Mouse (Mus musculus): ENCODE results near the gene Gpr50. TPM values are rescaled to one million over a fixed set of nuclear protein-coding genes. Genes with fewer than 3 reads are reported as not detected.

Gpr50 gene
- polyA plus RNA-seq, 1 experiment from 2014 or later, result 0.74 TPM

- Histone ChIP-seq H3K9me3 (replicated peaks; ENCODE audit: control insufficient read depth, low read length) (no peaks in the 10 kb centered on the region), H3K36me3 (ENCODE audit: control insufficient read depth, insufficient read depth, low read length) (no peaks in the 10 kb centered on the region), H3K9ac (ENCODE audit: low read depth, low read length) (no peak overlapping the region), H3K4me2 (no peak overlapping the region), H3K27me3 (ENCODE audit: control insufficient read depth, insufficient read depth, low read length) (peaks cover 6% of the 10 kb centered on the region), H3K27ac (ENCODE audit: low read depth, low read length) (no peak overlapping the region), H3K4me1 (ENCODE audit: control insufficient read depth, insufficient read depth, low read length) (no peaks in the 10 kb centered on the region), H3K4me3 (ENCODE audit: low read depth, low read length) (no peak overlapping the region)
- WGBS (ENCODE audit: insufficient replicate concordance), result 49% methylated on average over 8 of the region's 8 CpGs
- no peak for ATAC-seq (replicated peaks; ENCODE audit: insufficient number of reproducible peaks, low FRiP score, low TSS enrichment)
Observed at GRCm38 (mm10) chrX:71649993-71650392, 13.5 kb upstream of the Gpr50 start.

- Histone ChIP-seq H3K4me2 (no peak overlapping the region), H3K36me3 (ENCODE audit: control insufficient read depth, insufficient read depth, low read length) (no peaks in the 10 kb centered on the region), H3K27ac (ENCODE audit: low read depth, low read length) (no peak overlapping the region), H3K9ac (ENCODE audit: low read depth, low read length) (no peak overlapping the region), H3K4me1 (ENCODE audit: control insufficient read depth, insufficient read depth, low read length) (no peaks in the 10 kb centered on the region), H3K27me3 (ENCODE audit: control insufficient read depth, insufficient read depth, low read length) (peaks cover 57% of the 10 kb centered on the region), H3K9me3 (replicated peaks; ENCODE audit: control insufficient read depth, low read length) (no peaks in the 10 kb centered on the region; the same call in 1 of the 2 replicates), H3K4me3 (ENCODE audit: low read depth, low read length) (no peak overlapping the region)
- no peak for ATAC-seq (replicated peaks; ENCODE audit: insufficient number of reproducible peaks, low FRiP score, low TSS enrichment)
- 23% methylated on average over 14 of the region's 14 CpGs for WGBS (ENCODE audit: insufficient replicate concordance)
Observed at GRCm38 (mm10) chrX:71661794-71662193, 1.7 kb upstream of the Gpr50 start.

GRCm38 (mm10) chrX:71663871-71664687 is 612 bp downstream of the Gpr50 start:
- Histone ChIP-seq H3K4me3 (ENCODE audit: low read depth, low read length) (peak overlapping the region; percentile 47), H3K9me3 (replicated peaks; ENCODE audit: control insufficient read depth, low read length) (no peaks in the 10 kb centered on the region; the same call in 1 of the 2 replicates), H3K4me1 (ENCODE audit: control insufficient read depth, insufficient read depth, low read length) (no peaks in the 10 kb centered on the region), H3K9ac (ENCODE audit: low read depth, low read length) (no peak overlapping the region), H3K36me3 (ENCODE audit: control insufficient read depth, insufficient read depth, low read length) (no peaks in the 10 kb centered on the region), H3K27me3 (ENCODE audit: control insufficient read depth, insufficient read depth, low read length) (peaks cover 61% of the 10 kb centered on the region), H3K27ac (ENCODE audit: low read depth, low read length) (no peak overlapping the region), H3K4me2 (peak overlapping the region; percentile 68)
- 12% methylated on average over 76 of the region's 76 CpGs for WGBS (ENCODE audit: insufficient replicate concordance)
- no peak for ATAC-seq (replicated peaks; ENCODE audit: insufficient number of reproducible peaks, low FRiP score, low TSS enrichment)

GRCm38 (mm10) chrX:71664688-71665026 is 1.2 kb downstream of the Gpr50 start:
- H3K4me2 ChIP-seq, result peak overlapping the region; percentile 68
- no peak overlapping the region for H3K9ac ChIP-seq (ENCODE audit: low read depth, low read length)
- H3K27ac ChIP-seq (ENCODE audit: low read depth, low read length), result no peak overlapping the region
- H3K4me1 ChIP-seq (ENCODE audit: control insufficient read depth, insufficient read depth, low read length), result no peaks in the 10 kb centered on the region
- H3K36me3 ChIP-seq (ENCODE audit: control insufficient read depth, insufficient read depth, low read length), result no peaks in the 10 kb centered on the region
- H3K9me3 ChIP-seq (replicated peaks; ENCODE audit: control insufficient read depth, low read length), result no peaks in the 10 kb centered on the region; the same call in 1 of the 2 replicates
- no peak for ATAC-seq (replicated peaks; ENCODE audit: insufficient number of reproducible peaks, low FRiP score, low TSS enrichment)
- peaks cover 59% of the 10 kb centered on the region for H3K27me3 ChIP-seq (ENCODE audit: control insufficient read depth, insufficient read depth, low read length)
- H3K4me3 ChIP-seq (ENCODE audit: low read depth, low read length), result peak overlapping the region; percentile 47
- WGBS (ENCODE audit: insufficient replicate concordance), result 12% methylated on average over 15 of the region's 15 CpGs

GRCm38 (mm10) chrX:71670254-71670653 is 6.8 kb downstream of the Gpr50 start:
- no peaks in the 10 kb centered on the region for H3K9me3 ChIP-seq (replicated peaks; ENCODE audit: control insufficient read depth, low read length)

GRCm38 (mm10) chrX:71700817-71701469 is 37.5 kb downstream of the Gpr50 start:
- Histone ChIP-seq H3K4me3 (ENCODE audit: low read depth, low read length) (no peak overlapping the region), H3K27ac (ENCODE audit: low read depth, low read length) (no peak overlapping the region), H3K9me3 (replicated peaks; ENCODE audit: control insufficient read depth, low read length) (no peaks in the 10 kb centered on the region), H3K9ac (ENCODE audit: low read depth, low read length) (no peak overlapping the region), H3K36me3 (ENCODE audit: control insufficient read depth, insufficient read depth, low read length) (no peaks in the 10 kb centered on the region), H3K4me1 (ENCODE audit: control insufficient read depth, insufficient read depth, low read length) (no peaks in the 10 kb centered on the region), H3K27me3 (ENCODE audit: control insufficient read depth, insufficient read depth, low read length) (no peaks in the 10 kb centered on the region), H3K4me2 (no peak overlapping the region)
- ATAC-seq (replicated peaks; ENCODE audit: insufficient number of reproducible peaks, low FRiP score, low TSS enrichment), result no peak
- 26% methylated on average over 6 of the region's 6 CpGs for WGBS (ENCODE audit: insufficient replicate concordance)

More at GRCm38 (mm10) chrX:71670254-71670653, 6.8 kb downstream of the Gpr50 start:
- no peak overlapping the region for H3K27ac ChIP-seq (ENCODE audit: low read depth, low read length)
- H3K4me1 ChIP-seq (ENCODE audit: control insufficient read depth, insufficient read depth, low read length), result no peaks in the 10 kb centered on the region
- peaks cover 34% of the 10 kb centered on the region for H3K27me3 ChIP-seq (ENCODE audit: control insufficient read depth, insufficient read depth, low read length)
- H3K4me3 ChIP-seq (ENCODE audit: low read depth, low read length), result no peak overlapping the region
- no peaks in the 10 kb centered on the region for H3K36me3 ChIP-seq (ENCODE audit: control insufficient read depth, insufficient read depth, low read length)
- no peak overlapping the region for H3K4me2 ChIP-seq
- 10% methylated on average over 6 of the region's 6 CpGs for WGBS (ENCODE audit: insufficient replicate concordance)
- no peak for ATAC-seq (replicated peaks; ENCODE audit: insufficient number of reproducible peaks, low FRiP score, low TSS enrichment)
- no peak overlapping the region for H3K9ac ChIP-seq (ENCODE audit: low read depth, low read length)

Other genes starting within 250 kb of the Gpr50 start
- 21.7 and 31.4 TPM in 2 replicates for gene Cd99l2, start 170.8 kb upstream of the Gpr50 start, polyA plus RNA-seq (2014; fragmentation: Nextera tagmentation; extraction: Ambion mirVana)
- 179 and 197 TPM in 2 replicates for gene Hmgb3, start 107.7 kb upstream of the Gpr50 start, polyA plus RNA-seq (2014; fragmentation: Nextera tagmentation; extraction: Ambion mirVana)
- gene Vma21, start 152.3 kb downstream of the Gpr50 start, polyA plus RNA-seq (2014; fragmentation: Nextera tagmentation; extraction: Ambion mirVana), result 33.1 and 39.8 TPM in 2 replicates

All from heart, embryonic 11.5 days (tissue).